Mouse (Mus musculus) liver, embryonic 12.5 days (tissue): ENCODE measurements at regions not wholly inside any gene's neighbourhood (a gene's known extent, or its start where the extent isn't known, plus 50 kb on each side); places are given as distances from the start of the nearest gene placed in this dataset.

Experiments
- ATAC-seq: fragments of 200-750 bp; cut with Nextera tagmentation; 2 replicates; pipeline ENCODE4 v1.8.0; 2017; ENCODE audit warnings: moderate number of reproducible peaks, mild to moderate bottlenecking, moderate library complexity
- H3K27ac ChIP-seq: fragments of 300-500 bp; sonication (generic); 2 replicates; pipeline ENCODE4 v1.5.1; 2016; ENCODE audit warnings: mild to moderate bottlenecking
- H3K27me3 ChIP-seq: fragments of 300-500 bp; sonication (generic); replicated peaks from 2 replicates; pipeline ENCODE4 v1.6.1; 2016; ENCODE audit warnings: mild to moderate bottlenecking, moderate library complexity
- H3K36me3 ChIP-seq: fragments of 300-500 bp; sonication (generic); 2 replicates; pipeline ENCODE4 v1.6.1; 2016; ENCODE audit warnings: mild to moderate bottlenecking, moderate library complexity
- H3K4me1 ChIP-seq: fragments of 300-500 bp; sonication (generic); 2 replicates; pipeline ENCODE4 v1.6.1; 2016
- H3K4me2 ChIP-seq: fragments of 300-500 bp; sonication (generic); 2 replicates; pipeline ENCODE4 v1.6.1; 2016; ENCODE audit warnings: mild to moderate bottlenecking, moderate library complexity
- H3K4me3 ChIP-seq: fragments of 300-500 bp; sonication (generic); 2 replicates; pipeline ENCODE4 v1.5.1; 2016; ENCODE audit warnings: mild to moderate bottlenecking, moderate library complexity
- H3K9ac ChIP-seq: fragments of 300-500 bp; sonication (generic); 2 replicates; pipeline ENCODE4 v1.6.1; 2016; ENCODE audit warnings: mild to moderate bottlenecking, moderate library complexity
- H3K9me3 ChIP-seq: fragments of 300-500 bp; sonication (generic); replicated peaks from 2 replicates; pipeline ENCODE4 v1.6.1; 2016; ENCODE audit warnings: mild to moderate bottlenecking, moderate library complexity
- WGBS: fragments of 180-500 bp; shearing (Covaris S2); methylation state at CpG from one replicate; pipeline ENCODE4 v1.1.7; 2016; ENCODE audit not compliant: insufficient replicate concordance; 5-methylcytosine and 5-hydroxymethylcytosine counted together

- H3K4me2 ChIP-seq: no peak overlapping the region
- no peaks in the 10 kb centered on the region for H3K27me3 ChIP-seq
- no peaks in the 10 kb centered on the region for H3K9me3 ChIP-seq
- no peak overlapping the region for H3K27ac ChIP-seq
- no peak overlapping the region for H3K9ac ChIP-seq
- no peak overlapping the region for H3K4me3 ChIP-seq
- 46% methylated on average over 4 of the region's 4 CpGs for WGBS
- no peaks in the 10 kb centered on the region for H3K4me1 ChIP-seq
- ATAC-seq: no peak
- no peaks in the 10 kb centered on the region for H3K36me3 ChIP-seq
Observed at GRCm38 (mm10) chr17:49367791-49368190, 60.4 kb upstream of the Mocs1 start.

- Histone ChIP-seq H3K4me3 (no peak overlapping the region), H3K36me3 (no peaks in the 10 kb centered on the region), H3K27me3 (no peaks in the 10 kb centered on the region), H3K4me2 (no peak overlapping the region), H3K9ac (no peak overlapping the region), H3K27ac (no peak overlapping the region), H3K4me1 (no peaks in the 10 kb centered on the region), H3K9me3 (no peaks in the 10 kb centered on the region)
- WGBS: 43% methylated on average over 2 of the region's 2 CpGs
- ATAC-seq: no peak
Observed at GRCm38 (mm10) chr17:49368476-49369269, 59.5 kb upstream of the Mocs1 start.

GRCm38 (mm10) chr17:49377626-49378025 is 50.5 kb upstream of the Mocs1 start:
- no peaks in the 10 kb centered on the region for H3K36me3 ChIP-seq
- H3K27ac ChIP-seq: no peak overlapping the region
- no peak overlapping the region for H3K4me3 ChIP-seq
- no peak overlapping the region for H3K4me2 ChIP-seq
- no peak overlapping the region for H3K9ac ChIP-seq
- no peaks in the 10 kb centered on the region for H3K27me3 ChIP-seq
- H3K9me3 ChIP-seq: no peaks in the 10 kb centered on the region
- ATAC-seq: no peak
- WGBS: 47% methylated on average over 11 of the region's 11 CpGs
- no peaks in the 10 kb centered on the region for H3K4me1 ChIP-seq
